Mouse (Mus musculus): ENCODE measurements around the gene Mei1. TPM values are rescaled to one million over a fixed set of nuclear protein-coding genes. Genes with fewer than 3 reads are reported as not detected.

Gene Mei1
- polyA plus RNA-seq, 1 experiment from 2014 or later: 0.09 TPM

GRCm38 (mm10) chr15:82151176-82151575, 81.4 kb downstream of the Mei1 start:
- ATAC-seq (replicated peaks; ENCODE audit: low FRiP score, low read depth): no peak
- no peak overlapping the region for H3K4me2 ChIP-seq (ENCODE audit: low read length)
- 91% methylated on average over 4 of the region's 4 CpGs for WGBS
- DNase-seq (ENCODE audit: low spot score): no peak
- H3K4me3 ChIP-seq (replicated peaks; ENCODE audit: low read depth, low read length): no peak overlapping the region
- TF ChIP-seq CTCF (IDR thresholded peaks at IDR 0.05; ENCODE audit: low read depth): no peak
- no peak overlapping the region for H3K27ac ChIP-seq
- H3K36me3 ChIP-seq (ENCODE audit: insufficient read depth, low read length): no peaks in the 10 kb centered on the region
- H3K9ac ChIP-seq (ENCODE audit: low read depth, low read length): no peak overlapping the region
- H3K27me3 ChIP-seq (ENCODE audit: insufficient read depth, low read length): no peaks in the 10 kb centered on the region
- no peaks in the 10 kb centered on the region for H3K9me3 ChIP-seq (replicated peaks; ENCODE audit: low read length)
- 0 out of 2 replicates have a peak, but pooled peaks cover 8% of the 10 kb centered on the region for H3K4me1 ChIP-seq (replicated peaks; ENCODE audit: insufficient read depth, low read length)

GRCm38 (mm10) chr15:82152022-82152421, 82.2 kb downstream of the Mei1 start:
- no peak for DNase-seq (ENCODE audit: low spot score)
- 80% methylated on average over 12 of the region's 12 CpGs for WGBS
- H3K27me3 ChIP-seq (ENCODE audit: insufficient read depth, low read length): no peaks in the 10 kb centered on the region

DNA sequence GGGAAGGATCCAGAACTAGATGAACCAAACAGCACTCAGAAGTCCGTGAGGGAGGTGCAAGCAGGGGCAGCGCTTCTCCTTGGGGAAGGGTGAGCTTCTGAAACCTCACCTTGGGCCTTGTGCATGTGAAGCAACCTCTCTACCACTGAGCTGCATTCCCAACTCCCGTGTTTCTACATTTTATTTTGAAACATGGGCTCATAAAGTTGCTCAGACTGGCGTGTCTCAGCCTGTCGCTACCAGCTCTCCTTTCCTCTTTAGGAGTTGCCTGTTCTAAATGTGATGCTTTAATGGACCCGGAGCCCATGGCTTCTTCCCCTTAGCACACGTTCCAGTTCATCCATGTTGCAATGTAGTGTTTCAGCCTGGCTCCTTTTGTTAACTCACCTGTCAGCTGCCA, 82.6 kb downstream of the Mei1 start:
- no peaks in the 10 kb centered on the region for H3K27me3 ChIP-seq (ENCODE audit: insufficient read depth, low read length)
- no peak overlapping the region for H3K4me2 ChIP-seq (ENCODE audit: low read length)
- H3K4me3 ChIP-seq (replicated peaks; ENCODE audit: low read depth, low read length): no peak overlapping the region
- 77% methylated on average over 7 of the region's 7 CpGs for WGBS
- H3K36me3 ChIP-seq (ENCODE audit: insufficient read depth, low read length): no peaks in the 10 kb centered on the region
- H3K4me1 ChIP-seq (replicated peaks; ENCODE audit: insufficient read depth, low read length): 0 out of 2 replicates have a peak, but pooled peaks cover 8% of the 10 kb centered on the region
- TF ChIP-seq CTCF (IDR thresholded peaks at IDR 0.05; ENCODE audit: low read depth): no peak
- H3K9me3 ChIP-seq (replicated peaks; ENCODE audit: low read length): no peaks in the 10 kb centered on the region
- H3K9ac ChIP-seq (ENCODE audit: low read depth, low read length): no peak overlapping the region
- ATAC-seq (replicated peaks; ENCODE audit: low FRiP score, low read depth) (no peak), DNase-seq (ENCODE audit: low spot score) (no peak)
- no peak overlapping the region for H3K27ac ChIP-seq

More at GRCm38 (mm10) chr15:82152022-82152421, 82.2 kb downstream of the Mei1 start:
- TF ChIP-seq CTCF (IDR thresholded peaks at IDR 0.05; ENCODE audit: low read depth): no peak
- Histone ChIP-seq H3K4me1 (replicated peaks; ENCODE audit: insufficient read depth, low read length) (0 out of 2 replicates have a peak, but pooled peaks cover 8% of the 10 kb centered on the region), H3K27ac (no peak overlapping the region), H3K4me3 (replicated peaks; ENCODE audit: low read depth, low read length) (no peak overlapping the region), H3K9ac (ENCODE audit: low read depth, low read length) (no peak overlapping the region), H3K9me3 (replicated peaks; ENCODE audit: low read length) (no peaks in the 10 kb centered on the region), H3K4me2 (ENCODE audit: low read length) (no peak overlapping the region), H3K36me3 (ENCODE audit: insufficient read depth, low read length) (no peaks in the 10 kb centered on the region)
- no peak for ATAC-seq (replicated peaks; ENCODE audit: low FRiP score, low read depth)

DNA sequence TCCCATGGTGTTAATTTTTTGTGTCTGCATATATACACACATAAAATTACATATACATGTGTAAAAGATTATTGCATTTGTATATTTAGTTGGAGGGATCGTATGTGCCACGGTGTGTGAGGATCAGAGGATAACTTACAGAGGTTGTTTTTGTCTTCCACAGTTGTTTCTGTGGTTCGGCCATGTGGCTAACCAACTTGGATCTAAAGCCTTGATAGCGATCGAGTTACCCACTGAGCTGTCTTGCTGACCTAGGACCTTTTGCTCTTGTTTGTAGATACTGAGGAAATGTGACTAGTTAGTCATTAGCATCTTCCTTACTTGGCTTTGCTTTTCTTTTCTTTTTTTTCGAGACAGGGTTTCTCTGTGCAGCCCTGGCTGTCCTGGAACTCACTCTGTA, 86.5 kb downstream of the Mei1 start:
- no peak overlapping the region for H3K4me2 ChIP-seq (ENCODE audit: low read length)
- H3K36me3 ChIP-seq (ENCODE audit: insufficient read depth, low read length): no peaks in the 10 kb centered on the region
- DNase-seq (ENCODE audit: low spot score) (no peak), ATAC-seq (replicated peaks; ENCODE audit: low FRiP score, low read depth) (no peak)
- no peak overlapping the region for H3K4me3 ChIP-seq (replicated peaks; ENCODE audit: low read depth, low read length)
- H3K9me3 ChIP-seq (replicated peaks; ENCODE audit: low read length): no peaks in the 10 kb centered on the region
- no peak for TF ChIP-seq CTCF (IDR thresholded peaks at IDR 0.05; ENCODE audit: low read depth)
- H3K4me1 ChIP-seq (replicated peaks; ENCODE audit: insufficient read depth, low read length): peaks cover 10% of the 10 kb centered on the region; the same call in 1 of the 2 replicates
- H3K27ac ChIP-seq: no peak overlapping the region
- WGBS: 93% methylated on average over 6 of the region's 6 CpGs
- no peak overlapping the region for H3K9ac ChIP-seq (ENCODE audit: low read depth, low read length)
- H3K27me3 ChIP-seq (ENCODE audit: insufficient read depth, low read length): no peaks in the 10 kb centered on the region

DNA sequence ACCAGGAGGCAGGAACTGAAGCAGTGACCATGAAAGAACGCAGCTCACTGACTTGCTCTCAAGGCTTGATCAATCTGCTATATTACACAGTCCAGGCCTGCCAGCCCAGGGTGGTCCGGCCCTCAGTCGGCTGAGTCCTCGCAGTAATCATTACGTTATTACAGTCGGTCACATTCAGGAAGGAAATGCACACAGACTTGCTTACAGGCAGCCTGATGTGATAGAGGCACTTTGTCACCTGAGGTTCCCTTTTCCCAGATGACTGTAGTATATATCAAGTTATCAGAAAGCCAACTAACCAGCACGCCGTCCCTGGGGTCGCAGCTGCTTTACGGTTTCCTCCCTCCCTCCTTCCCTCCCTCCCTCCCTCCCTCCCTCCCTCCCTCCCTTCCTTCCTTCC, 87.1 kb downstream of the Mei1 start:
- DNase-seq (ENCODE audit: low spot score) (no peak), ATAC-seq (replicated peaks; ENCODE audit: low FRiP score, low read depth) (no peak)
- H3K4me3 ChIP-seq (replicated peaks; ENCODE audit: low read depth, low read length): no peak overlapping the region
- WGBS: 55% methylated on average over 10 of the region's 10 CpGs
- no peak overlapping the region for H3K9ac ChIP-seq (ENCODE audit: low read depth, low read length)
- H3K27me3 ChIP-seq (ENCODE audit: insufficient read depth, low read length): no peaks in the 10 kb centered on the region
- H3K4me2 ChIP-seq (ENCODE audit: low read length): no peak overlapping the region
- TF ChIP-seq CTCF (IDR thresholded peaks at IDR 0.05; ENCODE audit: low read depth): no peak
- H3K4me1 ChIP-seq (replicated peaks; ENCODE audit: insufficient read depth, low read length): peaks cover 10% of the 10 kb centered on the region; the same call in 1 of the 2 replicates
- no peak overlapping the region for H3K27ac ChIP-seq
- H3K36me3 ChIP-seq (ENCODE audit: insufficient read depth, low read length): no peaks in the 10 kb centered on the region
- H3K9me3 ChIP-seq (replicated peaks; ENCODE audit: low read length): no peaks in the 10 kb centered on the region

GRCm38 (mm10) chr15:82158243-82159035, 88.6 kb downstream of the Mei1 start:
- H3K9ac ChIP-seq (ENCODE audit: low read depth, low read length): no peak overlapping the region
- DNase-seq (ENCODE audit: low spot score): peak; percentile 49
- no peak overlapping the region for H3K4me2 ChIP-seq (ENCODE audit: low read length)
- peaks cover 13% of the 10 kb centered on the region; the same call in 1 of the 2 replicates for H3K4me1 ChIP-seq (replicated peaks; ENCODE audit: insufficient read depth, low read length)
- no peaks in the 10 kb centered on the region for H3K36me3 ChIP-seq (ENCODE audit: insufficient read depth, low read length)
- ATAC-seq (replicated peaks; ENCODE audit: low FRiP score, low read depth): no peak
- no peak overlapping the region for H3K4me3 ChIP-seq (replicated peaks; ENCODE audit: low read depth, low read length)
- no peaks in the 10 kb centered on the region for H3K9me3 ChIP-seq (replicated peaks; ENCODE audit: low read length)
- TF ChIP-seq CTCF (IDR thresholded peaks at IDR 0.05; ENCODE audit: low read depth): no peak
- peak overlapping the region; percentile 44; the same call in 1 of the 2 replicates for H3K27ac ChIP-seq
- H3K27me3 ChIP-seq (ENCODE audit: insufficient read depth, low read length): no peaks in the 10 kb centered on the region
- 34% methylated on average over 17 of the region's 17 CpGs for WGBS

All from kidney, postnatal 0 days (tissue).